Mouse (Mus musculus) midbrain, postnatal 0 days (tissue): Measurements from ENCODE around the gene Rsrc1. TPM values are rescaled to one million over a fixed set of nuclear protein-coding genes. Genes with fewer than 3 reads are reported as not detected.

Source experiments
- ATAC-seq: fragments of 200-750 bp; cut with Nextera tagmentation; 2 replicates; pipeline ENCODE4 v1.8.0; 2017; ENCODE audit warnings: moderate number of reproducible peaks, mild to moderate bottlenecking, moderate TSS enrichment, moderate library complexity; ENCODE audit not compliant: low FRiP score
- DNase-seq: peaks from one replicate; pipeline ENCODE4 v3.0.0-alpha.2; 2015; ENCODE audit warnings: low spot score
- H3K27ac ChIP-seq: fragments of 300-500 bp; sonication (generic); 2 replicates; pipeline ENCODE4 v1.5.1; 2014; ENCODE audit warnings: low read depth, mild to moderate bottlenecking, low read length, mixed read lengths
- H3K27me3 ChIP-seq: fragments of 300-500 bp; sonication (generic); 2 replicates; pipeline ENCODE4 v1.6.1; 2014; ENCODE audit warnings: low read length, control low read depth, mixed read lengths; ENCODE audit not compliant: insufficient read depth
- H3K36me3 ChIP-seq: fragments of 300-500 bp; sonication (generic); 2 replicates; pipeline ENCODE4 v1.6.1; 2014; ENCODE audit warnings: low read length, control low read depth, mixed read lengths; ENCODE audit not compliant: insufficient read depth
- H3K4me1 ChIP-seq: fragments of 300-500 bp; sonication (generic); 2 replicates; pipeline ENCODE4 v1.6.1; 2014; ENCODE audit warnings: mild to moderate bottlenecking, control low read depth, antibody characterized with exemption, low read length, mixed read lengths; ENCODE audit not compliant: insufficient read depth
- H3K4me2 ChIP-seq: fragments of 300-500 bp; sonication (generic); 2 replicates; pipeline ENCODE4 v1.6.1; 2014; ENCODE audit warnings: low read depth, mild to moderate bottlenecking, low read length, mixed read lengths; ENCODE audit not compliant: poor library complexity, severe bottlenecking
- H3K4me3 ChIP-seq: fragments of 300-500 bp; sonication (generic); 2 replicates; pipeline ENCODE4 v1.5.1; 2014; ENCODE audit warnings: low read depth, mild to moderate bottlenecking, low read length, moderate library complexity
- H3K9ac ChIP-seq: fragments of 300-500 bp; sonication (generic); replicated peaks from 2 replicates; pipeline ENCODE4 v1.6.1; 2014; ENCODE audit warnings: mild to moderate bottlenecking, low read length, moderate library complexity, mixed read lengths; ENCODE audit not compliant: poor library complexity, severe bottlenecking
- H3K9me3 ChIP-seq: fragments of 300-500 bp; sonication (generic); 2 replicates; pipeline ENCODE4 v1.6.1; 2016; ENCODE audit warnings: low read length, control low read depth
- CTCF ChIP-seq: IDR thresholded peaks from 2 replicates; pipeline ENCODE4 v1.5.1; 2016; ENCODE audit warnings: antibody characterized with exemption, mild to moderate bottlenecking
- WGBS: fragments of 180-500 bp; shearing (Covaris S2); extraction: QIAGEN DNeasy Blood & Tissue Kit; methylation state at CpG from one replicate; pipeline ENCODE4 v1.1.7; 2014; 5-methylcytosine and 5-hydroxymethylcytosine counted together
- polyA plus RNA-seq: library from polyadenylated mRNA; unstranded; fragments of >200 nt; fragmentation: Nextera tagmentation; extraction: Ambion mirVana; gene quantifications from 2 replicates; pipeline ENCODE4 v1.2.1, GENCODE M21; 2015
- total RNA-seq: library from RNA; depleted of rRNA; stranded (reverse); fragments of >200 nt; gene quantifications from 2 replicates; pipeline ENCODE4 v1.2.3, GENCODE M21; 2014

Gene Rsrc1
- total and polyA plus RNA-seq, 2 experiments from 2014 or later, result 37.5 to 39.3 TPM

DNA sequence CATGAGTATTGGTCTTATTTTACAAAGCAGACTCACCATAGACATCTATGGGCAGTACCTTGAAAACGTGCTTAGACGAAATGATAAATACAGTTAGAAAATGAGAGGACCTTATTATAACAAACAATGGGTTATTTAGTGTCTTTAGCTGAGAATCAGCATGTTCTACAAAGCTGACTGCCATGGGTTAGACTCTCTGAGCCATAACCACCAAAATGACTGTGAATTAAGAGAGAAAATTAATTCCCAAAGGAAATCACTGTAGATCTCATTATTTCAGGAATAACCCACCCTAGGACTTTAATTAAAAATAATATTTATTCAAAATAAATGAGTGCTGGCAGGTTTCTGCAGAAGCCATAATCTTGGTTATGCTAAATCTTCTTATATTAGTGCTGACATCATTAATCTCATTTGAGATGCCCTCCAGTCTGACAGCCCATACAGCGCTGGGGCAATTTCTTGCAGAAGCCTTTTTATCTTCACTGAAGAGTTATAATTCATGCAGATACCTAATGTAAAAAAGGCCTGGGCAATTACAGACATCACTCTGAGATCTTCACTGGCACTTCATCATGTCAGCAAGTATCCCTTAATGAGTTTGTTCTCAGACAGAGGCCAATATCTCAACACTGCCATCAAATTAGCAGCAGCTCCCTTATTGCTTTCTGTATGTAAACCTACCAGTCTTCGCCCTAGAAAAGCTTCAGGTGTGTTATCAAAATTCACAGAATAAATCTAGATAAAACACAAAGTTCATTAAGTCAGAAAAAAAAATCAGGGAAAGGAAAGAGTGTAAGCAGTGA lies 385.1 kb downstream of the Rsrc1 start:
- Histone ChIP-seq H3K27me3 (0 out of 2 replicates have a peak, but pooled peaks cover 3% of the 10 kb centered on the region), H3K9me3 (no peaks in the 10 kb centered on the region), H3K36me3 (no peaks in the 10 kb centered on the region), H3K27ac (no peak overlapping the region), H3K4me3 (no peak overlapping the region), H3K4me2 (no peak overlapping the region), H3K9ac (no peak overlapping the region), H3K4me1 (no peaks in the 10 kb centered on the region)
- peak; percentile 1 for DNase-seq
- 37% methylated on average over 4 of the region's 4 CpGs for WGBS
- peak; percentile 60 for ATAC-seq
- TF ChIP-seq CTCF, result no peak

GRCm38 (mm10) chr3:67367481-67367880 lies 386.3 kb downstream of the Rsrc1 start:
- Histone ChIP-seq H3K4me1 (no peaks in the 10 kb centered on the region), H3K9me3 (no peaks in the 10 kb centered on the region), H3K27ac (no peak overlapping the region), H3K9ac (no peak overlapping the region), H3K4me3 (no peak overlapping the region), H3K4me2 (no peak overlapping the region), H3K36me3 (no peaks in the 10 kb centered on the region), H3K27me3 (peaks cover 8% of the 10 kb centered on the region; the same call in 1 of the 2 replicates)
- no peak for ATAC-seq
- no peak for DNase-seq
- TF ChIP-seq CTCF, result no peak
- 85% methylated on average over 6 of the region's 6 CpGs for WGBS

- no peak overlapping the region for H3K4me2 ChIP-seq
- 84% methylated on average over 5 of the region's 5 CpGs for WGBS
These were observed 388.4 kb downstream of the Rsrc1 start for GRCm38 (mm10) chr3:67369407-67370079.

DNA sequence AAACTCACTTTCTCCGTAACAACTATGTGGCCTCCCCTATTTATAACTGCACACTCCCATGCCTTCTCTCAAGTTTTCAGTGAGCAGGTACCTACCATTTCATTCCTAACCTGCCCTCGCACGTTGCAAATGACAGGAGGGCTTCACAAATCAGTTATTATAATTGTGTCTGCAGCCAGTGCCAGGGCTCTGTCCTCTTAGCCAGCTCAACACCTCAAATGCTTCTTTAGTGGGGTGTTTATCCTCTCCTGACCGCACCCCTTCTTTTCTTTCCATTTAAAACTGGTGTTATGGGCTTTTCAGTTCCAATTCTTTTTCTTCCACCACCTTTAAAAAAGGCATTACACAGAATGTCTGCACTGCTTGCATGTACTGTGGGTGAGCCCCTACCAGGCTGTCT lies 391.0 kb downstream of the Rsrc1 start:
- DNase-seq (no peak), ATAC-seq (no peak)
- Histone ChIP-seq H3K9me3 (no peaks in the 10 kb centered on the region), H3K4me2 (no peak overlapping the region), H3K4me3 (no peak overlapping the region), H3K27me3 (peaks cover 8% of the 10 kb centered on the region; the same call in 1 of the 2 replicates), H3K4me1 (no peaks in the 10 kb centered on the region), H3K9ac (no peak overlapping the region), H3K36me3 (no peaks in the 10 kb centered on the region), H3K27ac (no peak overlapping the region)
- WGBS, result 74% methylated on average over 4 of the region's 4 CpGs
- no peak for TF ChIP-seq CTCF

More at GRCm38 (mm10) chr3:67369407-67370079, 388.4 kb downstream of the Rsrc1 start:
- DNase-seq, result no peak
- Histone ChIP-seq H3K9ac (no peak overlapping the region), H3K36me3 (no peaks in the 10 kb centered on the region), H3K4me3 (no peak overlapping the region), H3K27me3 (peaks cover 8% of the 10 kb centered on the region; the same call in 1 of the 2 replicates), H3K4me1 (no peaks in the 10 kb centered on the region), H3K27ac (no peak overlapping the region), H3K9me3 (no peaks in the 10 kb centered on the region)
- no peak for ATAC-seq
- TF ChIP-seq CTCF, result peak; percentile 28

- ATAC-seq, result no peak
- no peak overlapping the region for H3K4me2 ChIP-seq
- H3K9me3 ChIP-seq, result no peaks in the 10 kb centered on the region
- H3K36me3 ChIP-seq, result no peaks in the 10 kb centered on the region
- no peaks in the 10 kb centered on the region for H3K4me1 ChIP-seq
- DNase-seq, result no peak
- H3K27me3 ChIP-seq, result peaks cover 8% of the 10 kb centered on the region; the same call in 1 of the 2 replicates
- no peak for TF ChIP-seq CTCF
- whole genome bisulfite sequencing, result 53% methylated on average over 5 of the region's 5 CpGs
- no peak overlapping the region for H3K4me3 ChIP-seq
- H3K9ac ChIP-seq, result no peak overlapping the region
- no peak overlapping the region for H3K27ac ChIP-seq
These were observed 391.6 kb downstream of the Rsrc1 start for GRCm38 (mm10) chr3:67372781-67373180.

DNA sequence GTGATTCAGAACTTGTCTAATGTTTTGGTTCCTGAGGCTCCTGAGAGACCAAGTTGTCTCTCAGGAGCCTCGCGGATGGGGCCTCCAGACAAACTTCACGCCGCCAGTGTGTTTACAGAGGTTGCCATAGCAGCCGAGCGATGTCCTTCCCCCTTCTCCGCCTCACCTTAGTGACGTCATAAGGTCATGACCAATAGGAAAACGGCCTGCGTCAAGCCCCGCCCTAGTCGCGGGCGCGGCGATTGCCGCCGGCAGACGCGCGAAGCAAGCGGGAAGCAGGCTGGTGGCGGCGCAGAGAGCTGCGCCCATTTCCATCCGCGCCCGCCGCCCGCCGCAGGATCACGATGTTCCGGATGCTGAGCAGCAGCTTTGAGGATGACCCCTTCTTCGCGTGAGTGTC lies 392.7 kb downstream of the Rsrc1 start, which contains the start of gene Mlf1:
TSS of gene Mlf1 (plus strand) at position 226 of the 400 bp plus-strand sequence.
- peak; percentile 96 for DNase-seq

More for the DNA sequence above, 392.7 kb downstream of the Rsrc1 start, which contains the start of gene Mlf1:
- H3K36me3 ChIP-seq, result no peaks in the 10 kb centered on the region
- no peaks in the 10 kb centered on the region for H3K9me3 ChIP-seq
- ATAC-seq, result peak; percentile 97
- H3K4me2 ChIP-seq, result peak within 1 kb of the TSS; percentile 79
- H3K9ac ChIP-seq, result peak within 1 kb of the TSS; percentile 56; the same call in 1 of the 2 replicates
- WGBS, result under 1% methylated on average over 35 of the region's 35 CpGs
- H3K27me3 ChIP-seq, result peaks cover 8% of the 10 kb centered on the region; the same call in 1 of the 2 replicates
- no peaks in the 10 kb centered on the region for H3K4me1 ChIP-seq
- H3K27ac ChIP-seq, result no peak within 1 kb of the TSS
- peak within 1 kb of the TSS; percentile 57 for H3K4me3 ChIP-seq
- TF ChIP-seq CTCF, result peak; percentile 31; the same call in 1 of the 2 replicates
